Mouse (Mus musculus) gastrocnemius, postnatal 36 days (tissue): ENCODE data around the gene Nit1. TPM values are rescaled to one million over a fixed set of nuclear protein-coding genes. Genes with fewer than 3 reads are reported as not detected.
"Not testable (repeated sequence)": the region's sequence is repeated elsewhere in the genome, so short reads cannot be mapped to it uniquely, and the experiment has no call there.

Experiments
- DNase-seq, 2 experiments: peaks; one replicate each; pipeline ENCODE4 v3.0.0; 2022
- intact Hi-C: fragments of 180-260 bp; cut with DNase I; formaldehyde crosslinking; loops from one replicate; pipeline ENCODE4 v1.15.1; 2025
- total RNA-seq, 2 experiments: library from RNA; stranded (reverse); gene quantifications; 2 replicates each; pipeline ENCODE4 v1.2.3; 2021

The Nit1 gene
- total RNA-seq, 2 experiments from 2014 or later = 23.2 to 23.9 TPM

GRCm38 (mm10) chr1:171358421-171358820, 13.0 kb upstream of the Nit1 start:
- intact Hi-C loops = loop anchor here (5.0 kb wide), 1 partner anchor 36 kb away; no protein-coding TSS in a partner anchor
- DNase-seq = no peak

- DNase-seq = no peak
- intact Hi-C loops = loop anchor here (5.0 kb wide), 1 partner anchor 35 kb away; no protein-coding TSS in a partner anchor
These were observed 11.4 kb upstream of the Nit1 start for GRCm38 (mm10) chr1:171356814-171357213.

- intact Hi-C loops = loop anchor here (5.0 kb wide), 1 partner anchor 34 kb away; no protein-coding TSS in a partner anchor
- DNase-seq = no peak
These were observed 10.4 kb upstream of the Nit1 start for GRCm38 (mm10) chr1:171355812-171356340.

GRCm38 (mm10) chr1:171349210-171349609, 3.8 kb upstream of the Nit1 start:
- no peak for DNase-seq
- intact Hi-C loops = no loop called here

GRCm38 (mm10) chr1:171348665-171349064, 3.2 kb upstream of the Nit1 start:
- intact Hi-C loops = no loop called here
- peak in 1 of 2 experiments; percentile 19 for DNase-seq

- no peak for DNase-seq
- intact Hi-C loops = no loop called here
These were observed 627 bp upstream of the Nit1 start for GRCm38 (mm10) chr1:171346095-171346450.

GRCm38 (mm10) chr1:171344715-171345114, 731 bp downstream of the Nit1 start:
- intact Hi-C loops = loop anchor here (1.0 kb wide), 1 partner anchor 14 kb away; no protein-coding TSS in a partner anchor
- no peak for DNase-seq

GRCm38 (mm10) chr1:171343922-171344677, 1.3 kb downstream of the Nit1 start:
- DNase-seq = no peak
- intact Hi-C loops = loop anchor here (1.0 kb wide), 1 partner anchor 14 kb away; no protein-coding TSS in a partner anchor

- no peak for DNase-seq
- intact Hi-C loops = no loop called here
These were observed 2.9 kb downstream of the Nit1 start for GRCm38 (mm10) chr1:171342262-171343207.

- intact Hi-C loops = loop anchor here (1.0 kb wide), 1 partner anchor 14 kb away; no protein-coding TSS in a partner anchor
- no peak for DNase-seq
These were observed 15.3 kb downstream of the Nit1 start for GRCm38 (mm10) chr1:171330216-171330560.

GRCm38 (mm10) chr1:171329433-171330215, 15.8 kb downstream of the Nit1 start:
- intact Hi-C loops = loop anchor here (1.0 to 5.0 kb wide), 2 partner anchors 15 to 37 kb away; no protein-coding TSS in a partner anchor

GRCm38 (mm10) chr1:171328839-171329432, 16.5 kb downstream of the Nit1 start, which contains the start of gene Dedd:
TSS of gene Dedd (plus strand) at chr1:171329145.
- intact Hi-C loops = loop anchor here (5.0 kb wide), 1 partner anchor 37 kb away; no protein-coding TSS in a partner anchor
- peak; percentile 86 to 90 for DNase-seq

More at GRCm38 (mm10) chr1:171329433-171330215, 15.8 kb downstream of the Nit1 start:
- DNase-seq = no peak

- intact Hi-C loops = loop anchor here (5.0 kb wide), 1 partner anchor 36 kb away; no protein-coding TSS in a partner anchor
- no peak for DNase-seq
These were observed 17.2 kb downstream of the Nit1 start for GRCm38 (mm10) chr1:171328244-171328643.

- intact Hi-C loops = loop anchor here (5.0 kb wide), 1 partner anchor 34 kb away; no protein-coding TSS in a partner anchor
- DNase-seq = not testable (repeated sequence)
These were observed 18.9 kb downstream of the Nit1 start for GRCm38 (mm10) chr1:171326588-171326987.

GRCm38 (mm10) chr1:171325571-171325970, 19.9 kb downstream of the Nit1 start:
- DNase-seq = no peak
- intact Hi-C loops = loop anchor here (5.0 kb wide), 1 partner anchor 33 kb away; no protein-coding TSS in a partner anchor

GRCm38 (mm10) chr1:171322012-171322411, 23.4 kb downstream of the Nit1 start:
- intact Hi-C loops = loop anchor here (5.0 kb wide), 1 partner anchor 35 kb away; no protein-coding TSS in a partner anchor
- no peak for DNase-seq

- no peak for DNase-seq
These were observed 24.0 kb downstream of the Nit1 start for GRCm38 (mm10) chr1:171321415-171321814.

GRCm38 (mm10) chr1:171320151-171320550, 25.3 kb downstream of the Nit1 start:
- intact Hi-C loops = loop anchor here (5.0 kb wide), 1 partner anchor 37 kb away; no protein-coding TSS in a partner anchor
- DNase-seq = no peak

More at GRCm38 (mm10) chr1:171321415-171321814, 24.0 kb downstream of the Nit1 start:
- intact Hi-C loops = loop anchor here (5.0 kb wide), 1 partner anchor 36 kb away; no protein-coding TSS in a partner anchor

GRCm38 (mm10) chr1:171319748-171320147, 25.7 kb downstream of the Nit1 start:
- DNase-seq = no peak
- intact Hi-C loops = loop anchor here (5.0 kb wide), 1 partner anchor 38 kb away; no protein-coding TSS in a partner anchor
